Mouse (Mus musculus): ENCODE results near the gene Tmem221. TPM values are rescaled to one million over a fixed set of nuclear protein-coding genes. Genes with fewer than 3 reads are reported as not detected.
"Not testable (repeated sequence)": the region's sequence is repeated elsewhere in the genome, so short reads cannot be mapped to it uniquely, and the experiment has no call there.

The Tmem221 gene
- total and polyA plus RNA-seq, 2 experiments from 2014 or later, result 0.08 to 0.37 TPM

- peaks cover 5% of the 10 kb centered on the region for H3K4me1 ChIP-seq (ENCODE audit: control insufficient read depth, insufficient read depth)
- H3K27ac ChIP-seq (ENCODE audit: low read depth), result no peak overlapping the region
- no peaks in the 10 kb centered on the region for H3K9me3 ChIP-seq (replicated peaks; ENCODE audit: control insufficient read depth, low read length)
- peaks cover 17% of the 10 kb centered on the region for H3K27me3 ChIP-seq (ENCODE audit: control insufficient read depth, insufficient read depth, low read length)
- DNase-seq (ENCODE audit: low spot score) (peak; percentile 96), ATAC-seq (ENCODE audit: insufficient read depth, low read depth) (peak; percentile 91)
- 3% methylated on average over 17 of the region's 17 CpGs for WGBS
- H3K36me3 ChIP-seq (replicated peaks; ENCODE audit: control insufficient read depth, insufficient read depth, low read length), result no peaks in the 10 kb centered on the region
- no peak overlapping the region for H3K9ac ChIP-seq (replicated peaks; ENCODE audit: low read depth, low read length)
- no peak overlapping the region for H3K4me3 ChIP-seq (ENCODE audit: low read depth, low read length)
- TF ChIP-seq EP300 (IDR thresholded peaks at IDR 0.05; ENCODE audit: low read depth) (no peak), CTCF (IDR thresholded peaks at IDR 0.05; ENCODE audit: low read depth) (peak; percentile 97)
- H3K4me2 ChIP-seq (ENCODE audit: low read depth, low read length), result no peak overlapping the region
These were observed 37.0 kb downstream of the Tmem221 start for GRCm38 (mm10) chr8:71521634-71522033.

- not testable (repeated sequence) for H3K9ac ChIP-seq (replicated peaks; ENCODE audit: low read depth, low read length)
- ATAC-seq (ENCODE audit: insufficient read depth, low read depth), result 0 out of 2 replicates have a peak, but pooled peaks have one; percentile 24
These were observed 39.4 kb downstream of the Tmem221 start for GRCm38 (mm10) chr8:71519037-71519825.

GRCm38 (mm10) chr8:71516786-71517185 lies 41.9 kb downstream of the Tmem221 start:
- peaks cover 4% of the 10 kb centered on the region; the same call in 1 of the 2 replicates for H3K4me1 ChIP-seq (ENCODE audit: control insufficient read depth, insufficient read depth)
- no peak overlapping the region for H3K27ac ChIP-seq (ENCODE audit: low read depth)
- no peaks in the 10 kb centered on the region for H3K9me3 ChIP-seq (replicated peaks; ENCODE audit: control insufficient read depth, low read length)
- H3K9ac ChIP-seq (replicated peaks; ENCODE audit: low read depth, low read length), result no peak overlapping the region
- no peaks in the 10 kb centered on the region for H3K36me3 ChIP-seq (replicated peaks; ENCODE audit: control insufficient read depth, insufficient read depth, low read length)
- no peak overlapping the region for H3K4me3 ChIP-seq (ENCODE audit: low read depth, low read length)
- H3K27me3 ChIP-seq (ENCODE audit: control insufficient read depth, insufficient read depth, low read length), result peaks cover 11% of the 10 kb centered on the region; the same call in 1 of the 2 replicates
- TF ChIP-seq CTCF (IDR thresholded peaks at IDR 0.05; ENCODE audit: low read depth) (no peak), EP300 (IDR thresholded peaks at IDR 0.05; ENCODE audit: low read depth) (no peak)
- 25% methylated on average over 6 of the region's 6 CpGs for WGBS
- no peak for ATAC-seq (ENCODE audit: insufficient read depth, low read depth)
- H3K4me2 ChIP-seq (ENCODE audit: low read depth, low read length), result no peak overlapping the region
- no peak for DNase-seq (ENCODE audit: low spot score)

More at GRCm38 (mm10) chr8:71519037-71519825, 39.4 kb downstream of the Tmem221 start:
- TF ChIP-seq CTCF (IDR thresholded peaks at IDR 0.05; ENCODE audit: low read depth), result peak; percentile 68
- 29% methylated on average over 9 of the region's 10 CpGs for WGBS
- H3K4me1 ChIP-seq (ENCODE audit: control insufficient read depth, insufficient read depth); H3K36me3 ChIP-seq (replicated peaks; ENCODE audit: control insufficient read depth, insufficient read depth, low read length); H3K9me3 ChIP-seq (replicated peaks; ENCODE audit: control insufficient read depth, low read length); H3K27me3 ChIP-seq (ENCODE audit: control insufficient read depth, insufficient read depth, low read length); H3K4me2 ChIP-seq (ENCODE audit: low read depth, low read length); H3K27ac ChIP-seq (ENCODE audit: low read depth); H3K4me3 ChIP-seq (ENCODE audit: low read depth, low read length): not testable (repeated sequence)
- DNase-seq (ENCODE audit: low spot score), result peak; percentile 80

- ATAC-seq (ENCODE audit: insufficient read depth, low read depth), result no peak
- no peak overlapping the region for H3K9ac ChIP-seq (replicated peaks; ENCODE audit: low read depth, low read length)
- no peak for TF ChIP-seq CTCF (IDR thresholded peaks at IDR 0.05; ENCODE audit: low read depth)
- 66% methylated on average over 5 of the region's 5 CpGs for WGBS
- no peak overlapping the region for H3K4me2 ChIP-seq (ENCODE audit: low read depth, low read length)
- no peak overlapping the region for H3K27ac ChIP-seq (ENCODE audit: low read depth)
- peaks cover 17% of the 10 kb centered on the region for H3K27me3 ChIP-seq (ENCODE audit: control insufficient read depth, insufficient read depth, low read length)
- no peaks in the 10 kb centered on the region for H3K4me1 ChIP-seq (ENCODE audit: control insufficient read depth, insufficient read depth)
- no peak for DNase-seq (ENCODE audit: low spot score)
- no peak overlapping the region for H3K4me3 ChIP-seq (ENCODE audit: low read depth, low read length)
- H3K36me3 ChIP-seq (replicated peaks; ENCODE audit: control insufficient read depth, insufficient read depth, low read length), result no peaks in the 10 kb centered on the region
- H3K9me3 ChIP-seq (replicated peaks; ENCODE audit: control insufficient read depth, low read length), result no peaks in the 10 kb centered on the region
These were observed 43.6 kb downstream of the Tmem221 start for GRCm38 (mm10) chr8:71515043-71515442.

GRCm38 (mm10) chr8:71513018-71513754 lies 45.5 kb downstream of the Tmem221 start:
- ATAC-seq (ENCODE audit: insufficient read depth, low read depth) (no peak), DNase-seq (ENCODE audit: low spot score) (no peak)
- H3K36me3 ChIP-seq (replicated peaks; ENCODE audit: control insufficient read depth, insufficient read depth, low read length), result no peaks in the 10 kb centered on the region
- H3K9me3 ChIP-seq (replicated peaks; ENCODE audit: control insufficient read depth, low read length), result no peaks in the 10 kb centered on the region
- no peak overlapping the region for H3K4me2 ChIP-seq (ENCODE audit: low read depth, low read length)
- H3K27me3 ChIP-seq (ENCODE audit: control insufficient read depth, insufficient read depth, low read length), result peaks cover 31% of the 10 kb centered on the region
- H3K27ac ChIP-seq (ENCODE audit: low read depth), result no peak overlapping the region
- H3K9ac ChIP-seq (replicated peaks; ENCODE audit: low read depth, low read length), result no peak overlapping the region
- TF ChIP-seq CTCF (IDR thresholded peaks at IDR 0.05; ENCODE audit: low read depth), result no peak
- no peak for TF ChIP-seq EP300 (IDR thresholded peaks at IDR 0.05; ENCODE audit: low read depth)
- H3K4me3 ChIP-seq (ENCODE audit: low read depth, low read length), result no peak overlapping the region
- WGBS, result 64% methylated on average over 15 of the region's 15 CpGs
- H3K4me1 ChIP-seq (ENCODE audit: control insufficient read depth, insufficient read depth), result no peaks in the 10 kb centered on the region

Measured in heart, postnatal 0 days (tissue).